Mouse (Mus musculus) ES-E14 (cell line): ENCODE measurements around the gene Hltf. TPM values are rescaled to one million over a fixed set of nuclear protein-coding genes. Genes with fewer than 3 reads are reported as not detected.
"Not testable (repeated sequence)": the region's sequence is repeated elsewhere in the genome, so short reads cannot be mapped to it uniquely, and the experiment has no call there.

Source experiments
- DNase-seq: peaks from one replicate; pipeline ENCODE4 v3.0.0-alpha.2; 2013; ENCODE audit warnings: low read depth, low spot score
- H3K27ac ChIP-seq: 2 replicates; pipeline ENCODE4 v1.5.1; 2012; ENCODE audit warnings: low read depth, mild to moderate bottlenecking, low read length, moderate library complexity, mixed read lengths; ENCODE audit not compliant: poor library complexity, insufficient read depth, severe bottlenecking
- H3K36me3 ChIP-seq: 2 replicates; pipeline ENCODE4 v1.6.1; 2012; ENCODE audit warnings: mild to moderate bottlenecking, low read length, moderate library complexity, mixed read lengths; ENCODE audit not compliant: control insufficient read depth, poor library complexity, insufficient read depth, severe bottlenecking
- H3K4me1 ChIP-seq, 2 experiments: fragments of 150-350 bp in 1 of 2; sonication (generic) in 1 of 2; 2 replicates each; pipeline ENCODE4 v1.6.1; 2012; ENCODE audit warnings: low read length in 2 of 2, mild to moderate bottlenecking in 1 of 2, mixed read lengths in 1 of 2; ENCODE audit not compliant: control insufficient read depth in 2 of 2, insufficient read depth in 2 of 2, poor library complexity in 1 of 2
- H3K4me3 ChIP-seq, 2 experiments: fragments of 150-350 bp in 1 of 2; sonication (generic) in 1 of 2; 2 replicates each; pipeline ENCODE4 v1.5.1; 2012; ENCODE audit warnings: low read length in 2 of 2, low read depth in 1 of 2, mild to moderate bottlenecking in 1 of 2, mixed read lengths in 1 of 2; ENCODE audit not compliant: insufficient read depth in 1 of 2, poor library complexity in 1 of 2, severe bottlenecking in 1 of 2
- H3K9ac ChIP-seq: 2 replicates; pipeline ENCODE4 v1.6.1; 2012; ENCODE audit warnings: low read depth, mild to moderate bottlenecking, low read length, mixed read lengths; ENCODE audit not compliant: poor library complexity, insufficient read depth, severe bottlenecking
- H3K9me3 ChIP-seq: fragments of 150-350 bp; sonication (generic); 2 replicates; pipeline ENCODE4 v1.6.1; 2012; ENCODE audit warnings: low read depth, mild to moderate bottlenecking, low read length; ENCODE audit not compliant: control insufficient read depth, insufficient read depth
- CHD2 ChIP-seq: IDR thresholded peaks from 2 replicates; pipeline ENCODE4 v1.6.1; 2014; ENCODE audit warnings: mild to moderate bottlenecking, low read depth, low read length, inconsistent platforms
- HCFC1 ChIP-seq: IDR thresholded peaks from 2 replicates; pipeline ENCODE4 v1.6.1; 2012; ENCODE audit warnings: low read length, inconsistent platforms, borderline replicate concordance; ENCODE audit not compliant: insufficient read depth
- MAFK ChIP-seq: IDR thresholded peaks from 2 replicates; pipeline ENCODE4 v1.6.1; 2014; ENCODE audit warnings: mild to moderate bottlenecking, low read depth, low read length, inconsistent platforms; ENCODE audit not compliant: insufficient read depth
- ZC3H11A ChIP-seq: IDR thresholded peaks from 2 replicates; pipeline ENCODE4 v1.6.1; 2012; ENCODE audit warnings: low read depth, mild to moderate bottlenecking, inconsistent platforms, low read length, borderline replicate concordance
- ZNF384 ChIP-seq: IDR thresholded peaks from 2 replicates; pipeline ENCODE4 v1.6.1; 2012; ENCODE audit warnings: low read depth, low read length, inconsistent platforms
- in situ Hi-C, 2 experiments: fragments of 600-800 bp; cut with MboI; formaldehyde crosslinking; loops; one replicate each; pipeline ENCODE4 v1.15.1; 2025; ENCODE audit warnings: low sequenced_read_pairs in 2 of 2, inconsistent platforms in 1 of 2; ENCODE audit not compliant: unreplicated experiment in 2 of 2
- total RNA-seq: library from RNA; depleted of rRNA; stranded (reverse); fragments of 300-350 nt; gene quantifications from 2 replicates; pipeline ENCODE4 v1.2.3, GENCODE M21; 2012

The Hltf gene
- total RNA-seq, 1 experiment = 21.0 TPM

GRCm38 (mm10) chr3:20030807-20031206, 26.8 kb upstream of the Hltf start:
- H3K27ac ChIP-seq = no peak overlapping the region
- H3K4me1 ChIP-seq = peaks cover 2 to 9% of the 10 kb centered on the region in 2 experiments; a peak in 2 of 4 replicates
- no peaks in the 10 kb centered on the region for H3K9me3 ChIP-seq
- peaks cover 4% of the 10 kb centered on the region; the same call in 1 of the 2 replicates for H3K36me3 ChIP-seq
- TF ChIP-seq ZNF384 (no peak), CHD2 (no peak), ZC3H11A (no peak), MAFK (no peak), HCFC1 (no peak)
- no peak overlapping the region for H3K9ac ChIP-seq
- in situ Hi-C loops = no loop called here
- no peak for DNase-seq
- no peak overlapping the region for H3K4me3 ChIP-seq

- peaks cover 0 to 2% of the 10 kb centered on the region in 2 experiments; a peak in 1 of 4 replicates for H3K4me1 ChIP-seq
- no peaks in the 10 kb centered on the region for H3K36me3 ChIP-seq
- no peaks in the 10 kb centered on the region for H3K9me3 ChIP-seq
- peak overlapping the region; percentile 64 to 82 for H3K4me3 ChIP-seq
- no peak for TF ChIP-seq HCFC1
- TF ChIP-seq ZC3H11A = no peak
- no peak for TF ChIP-seq MAFK
- no peak for TF ChIP-seq ZNF384
- TF ChIP-seq CHD2 = no peak
- no peak for DNase-seq
- in situ Hi-C loops = no loop called here
- peak overlapping the region; percentile 78; the same call in 1 of the 2 replicates for H3K9ac ChIP-seq
- H3K27ac ChIP-seq = no peak overlapping the region
These were observed 23.6 kb upstream of the Hltf start for GRCm38 (mm10) chr3:20033761-20034718.

GRCm38 (mm10) chr3:20034719-20035404, 22.7 kb upstream of the Hltf start, which contains the start of gene Hps3:
Gene Hps3, minus strand, starts transcription at chr3:20035315.
- H3K9me3 ChIP-seq = no peaks in the 10 kb centered on the region

GRCm38 (mm10) chr3:20036069-20036468, 21.5 kb upstream of the Hltf start:
- in situ Hi-C loops = no loop called here
- no peak for DNase-seq
- peaks cover 0 to 2% of the 10 kb centered on the region in 2 experiments; a peak in 1 of 4 replicates for H3K4me1 ChIP-seq
- no peak overlapping the region for H3K9ac ChIP-seq
- H3K4me3 ChIP-seq = no peak overlapping the region
- H3K36me3 ChIP-seq = no peaks in the 10 kb centered on the region
- no peak overlapping the region for H3K27ac ChIP-seq
- no peaks in the 10 kb centered on the region for H3K9me3 ChIP-seq
- no peak for TF ChIP-seq MAFK
- TF ChIP-seq HCFC1 = no peak
- no peak for TF ChIP-seq ZC3H11A

More at GRCm38 (mm10) chr3:20034719-20035404, 22.7 kb upstream of the Hltf start, which contains the start of gene Hps3:
- Histone ChIP-seq H3K27ac (peak within 1 kb of the TSS; percentile 42; the same call in 1 of the 2 replicates), H3K4me1 (peaks cover 0 to 2% of the 10 kb centered on the region in 2 experiments; a peak in 1 of 4 replicates), H3K4me3 (peak within 1 kb of the TSS; percentile 64 to 82), H3K9ac (peak within 1 kb of the TSS; percentile 78), H3K36me3 (no peaks in the 10 kb centered on the region)
- in situ Hi-C loops = no loop called here
- no peak for TF ChIP-seq ZC3H11A
- TF ChIP-seq HCFC1 = peak; percentile 73; the same call in 1 of the 2 replicates
- DNase-seq = peak; percentile 79

GRCm38 (mm10) chr3:20041461-20041860, 16.1 kb upstream of the Hltf start:
- H3K9me3 ChIP-seq, H3K4me1 ChIP-seq, H3K27ac ChIP-seq, in situ Hi-C loops, H3K4me3 ChIP-seq, H3K9ac ChIP-seq, DNase-seq, H3K36me3 ChIP-seq: not testable (repeated sequence)

GRCm38 (mm10) chr3:20044736-20045135, 12.9 kb upstream of the Hltf start:
- H3K9me3 ChIP-seq, H3K4me3 ChIP-seq, H3K27ac ChIP-seq, H3K36me3 ChIP-seq, H3K4me1 ChIP-seq, in situ Hi-C loops, DNase-seq, H3K9ac ChIP-seq: not testable (repeated sequence)
